Mouse (Mus musculus) cerebellum, adult 2 months (tissue): ENCODE results near the gene Mok.

Experiments
- CTCF ChIP-seq: fragments of 200-500 bp; IDR thresholded peaks from 2 replicates; pipeline ENCODE4 v1.5.1; 2011; ENCODE audit warnings: low read depth, mild to moderate bottlenecking, control low read depth, low read length, moderate library complexity, borderline replicate concordance; ENCODE audit not compliant: insufficient read depth
- POLR2A ChIP-seq: fragments of 200-500 bp; IDR thresholded peaks from 2 replicates; pipeline ENCODE4 v1.6.1; 2011; ENCODE audit warnings: low read length, control low read depth, borderline replicate concordance; ENCODE audit not compliant: insufficient read depth

DNA sequence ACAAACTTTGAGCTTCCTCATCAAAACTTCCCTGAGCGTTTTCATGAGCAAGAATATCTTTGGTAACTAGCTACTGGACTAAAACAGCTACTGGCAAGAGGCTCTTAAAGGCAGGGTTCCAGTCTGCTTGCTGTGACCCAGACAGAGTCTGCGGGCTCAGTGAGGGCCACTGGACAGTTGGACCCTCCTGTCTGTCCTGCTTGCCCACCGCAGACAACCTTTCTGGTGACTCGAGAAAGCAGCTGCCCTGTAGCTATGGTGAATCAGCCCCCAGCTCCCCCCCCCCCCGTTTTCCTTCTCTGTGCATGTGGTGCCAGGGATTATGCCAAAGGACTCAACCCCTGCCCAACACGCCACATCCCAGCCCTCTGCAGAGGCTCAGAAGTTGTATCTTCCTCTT lies 43.5 kb downstream of the Mok start:
- no peak for TF ChIP-seq POLR2A
- no peak for TF ChIP-seq CTCF
